Mouse (Mus musculus) spleen, adult 18-20 months (tissue): ENCODE results near the gene Rasl11a.
A peak's percentile ranks its signal among the peaks of the same experiment; 100 is the strongest.
"Not testable (repeated sequence)": the region's sequence is repeated elsewhere in the genome, so short reads cannot be mapped to it uniquely, and the experiment has no call there.

Experiments used
- DNase-seq, 2 experiments: peaks; one replicate each; pipeline ENCODE4 v3.0.0; 2022; ENCODE audit warnings: mixed read lengths in 2 of 2

The Rasl11a gene

DNA sequence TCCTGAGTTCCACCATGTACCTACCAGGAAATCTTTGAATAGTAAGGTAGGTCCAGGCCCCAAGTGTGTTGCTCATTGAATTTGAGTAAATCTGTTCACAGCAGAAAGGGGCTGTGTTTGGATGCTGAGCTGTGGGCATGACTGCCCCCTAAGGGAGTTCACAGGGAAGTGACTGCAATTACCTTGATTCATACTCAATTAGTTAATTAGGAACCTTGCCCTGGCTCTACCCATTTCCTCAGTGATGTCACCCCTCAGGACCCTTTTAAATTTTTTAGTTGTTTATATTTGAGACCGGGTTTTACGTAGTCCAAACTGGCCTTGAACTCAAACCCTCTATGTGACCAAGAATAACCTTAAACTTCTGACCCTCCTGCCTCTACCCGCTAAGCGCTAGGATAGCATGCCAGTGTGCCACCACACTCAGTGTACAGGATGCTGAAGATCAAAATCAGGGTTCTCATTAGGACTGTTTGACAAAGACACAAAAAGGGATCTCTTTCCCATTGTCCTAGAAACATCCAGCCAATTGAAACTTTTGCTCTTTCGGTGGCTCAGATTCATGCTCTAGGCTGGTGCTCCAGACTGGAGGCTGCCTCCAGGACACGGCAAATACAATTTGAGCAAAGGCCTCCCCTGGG lies 450 bp upstream of the Rasl11a start:
- DNase-seq, result no peak

GRCm38 (mm10) chr5:146846489-146846888 lies 1.6 kb downstream of the Rasl11a start:
- DNase-seq, result no peak

GRCm38 (mm10) chr5:146848936-146849582 lies 4.2 kb downstream of the Rasl11a start:
- DNase-seq, result no peak

- DNase-seq, result no peak
Measured at GRCm38 (mm10) chr5:146856106-146856505, 11.2 kb downstream of the Rasl11a start.

DNA sequence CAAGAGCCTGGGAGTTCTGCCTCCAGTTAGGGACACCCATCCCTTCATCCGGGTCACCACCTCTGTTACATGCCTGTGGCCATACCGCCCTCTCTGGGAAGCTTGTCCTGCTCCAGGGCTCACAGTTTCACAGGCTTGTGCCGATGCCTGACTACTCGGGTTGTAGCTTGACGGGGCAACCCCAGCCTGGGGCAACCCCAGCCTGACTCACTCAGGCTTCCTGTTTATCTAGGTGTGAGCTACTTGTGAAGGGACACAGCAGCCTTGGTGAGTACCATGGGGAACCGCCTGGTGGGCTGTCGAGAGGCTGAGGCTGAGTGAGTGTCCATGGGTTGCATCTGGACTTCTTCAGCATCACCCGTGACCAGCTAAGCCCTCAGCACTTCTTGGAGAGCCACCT lies 12.7 kb downstream of the Rasl11a start:
- DNase-seq, result no peak

GRCm38 (mm10) chr5:146858772-146859171 lies 13.9 kb downstream of the Rasl11a start:
- no peak for DNase-seq

DNA sequence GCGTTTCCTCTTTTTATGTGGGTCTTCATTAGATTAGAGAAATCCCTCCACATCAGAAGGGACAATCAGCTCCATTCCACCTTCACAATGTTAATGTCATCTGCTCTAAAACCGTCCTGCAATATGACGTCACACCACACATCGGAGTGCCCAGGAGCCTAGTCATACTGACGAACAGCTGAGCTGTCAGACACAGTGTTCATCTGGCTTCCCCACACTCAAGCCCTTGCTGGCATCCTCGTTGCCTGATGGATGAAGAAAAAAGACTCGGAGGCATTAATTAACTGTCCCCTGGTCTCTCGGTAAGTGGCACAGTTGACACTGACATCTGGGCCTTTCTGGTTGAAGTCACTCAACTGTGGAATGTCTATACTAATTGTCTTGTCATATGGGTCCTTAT lies 14.4 kb downstream of the Rasl11a start:
- no peak for DNase-seq

DNA sequence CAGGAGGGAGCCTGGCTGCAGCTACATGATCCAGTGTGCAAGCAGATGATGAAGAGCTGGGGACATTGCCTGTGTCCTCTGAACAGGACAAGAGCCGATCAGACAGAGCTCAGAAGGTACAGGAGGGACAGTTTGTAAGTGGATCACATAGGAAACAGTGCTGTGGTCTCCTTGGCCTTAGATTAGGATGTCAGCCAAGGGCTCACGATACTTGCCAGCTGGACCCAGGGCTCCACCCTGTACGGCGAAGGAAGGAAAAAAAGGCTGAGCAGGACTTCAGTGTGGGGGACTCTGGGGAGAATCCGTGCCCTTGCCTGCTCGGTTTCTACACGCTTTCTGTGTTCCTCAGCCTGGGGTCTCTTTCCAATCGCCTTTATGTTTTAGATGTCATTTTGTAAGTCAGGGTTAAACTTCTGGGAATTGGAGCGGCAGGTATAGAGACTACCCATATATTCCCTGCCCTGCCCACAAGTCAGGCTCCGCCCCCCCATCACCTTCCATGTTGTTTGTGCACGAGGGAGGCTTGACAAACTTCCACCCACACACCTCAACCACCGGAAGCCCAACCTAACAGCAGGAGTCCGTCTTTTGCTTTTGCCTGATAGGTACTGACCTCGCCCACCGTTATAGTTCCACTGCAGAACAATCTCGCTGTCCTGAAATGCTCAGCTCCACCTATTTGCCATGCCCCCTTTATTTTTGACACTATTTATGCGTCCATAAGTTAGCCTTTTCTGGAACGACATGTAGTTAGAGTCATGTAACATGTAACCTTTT lies 15.5 kb downstream of the Rasl11a start:
- no peak for DNase-seq

DNA sequence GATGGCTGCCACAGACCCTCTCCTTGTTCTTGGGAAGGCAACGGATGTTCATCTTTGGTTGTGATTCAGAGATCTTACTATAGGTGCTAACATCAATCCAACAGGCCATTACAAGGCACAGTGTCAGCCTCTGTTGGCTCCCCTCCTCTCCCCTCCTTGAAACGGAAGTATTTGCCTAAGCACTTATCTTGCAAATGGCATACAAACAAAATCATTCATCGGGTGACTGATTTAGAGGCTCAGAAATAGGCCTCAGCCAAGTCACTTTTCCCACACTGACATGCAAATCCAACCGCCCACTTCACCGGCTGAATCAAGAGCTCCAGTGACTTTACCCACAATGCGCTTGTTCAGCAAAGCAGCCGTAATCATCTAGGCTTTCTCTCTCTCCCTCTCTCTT lies 16.7 kb downstream of the Rasl11a start:
- DNase-seq, result peak in 1 of 2 experiments; percentile 15

- DNase-seq, result no peak
Measured at GRCm38 (mm10) chr5:146865511-146865910, 20.6 kb downstream of the Rasl11a start.

GRCm38 (mm10) chr5:146866277-146866676 lies 21.4 kb downstream of the Rasl11a start:
- DNase-seq, result no peak

DNA sequence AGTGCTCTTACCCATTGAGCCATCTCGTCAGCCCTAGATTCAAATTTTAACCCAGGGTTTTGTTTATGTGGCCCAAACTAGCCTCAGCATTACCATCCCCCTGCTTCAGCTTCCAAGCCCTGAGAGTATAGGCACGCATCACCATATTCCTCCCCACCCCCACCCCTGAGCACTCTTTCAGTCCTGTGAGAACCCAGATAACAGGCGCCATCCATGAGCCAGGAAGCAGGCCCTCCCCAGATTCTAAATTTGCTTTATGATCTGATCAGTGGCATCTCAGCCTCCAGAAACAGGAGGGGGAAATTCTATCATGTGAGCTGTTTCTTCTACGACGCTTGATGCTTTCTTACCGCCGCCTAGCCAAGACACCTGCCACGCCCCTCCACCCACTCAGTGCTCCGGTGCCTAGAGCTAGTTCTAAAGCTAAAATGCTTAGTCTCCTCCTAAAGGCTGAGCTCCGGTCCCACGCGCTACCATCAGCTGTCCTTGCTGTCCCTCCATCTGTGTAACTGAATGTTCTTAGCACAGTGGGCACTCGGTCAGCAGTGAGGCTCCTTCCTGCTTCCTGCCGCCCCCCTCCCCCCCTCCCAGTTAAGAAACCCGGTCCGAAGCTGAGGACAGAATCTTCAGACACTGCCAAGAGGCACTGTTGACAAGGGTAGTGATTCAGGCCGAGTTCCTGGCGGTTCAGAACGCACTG lies 22.5 kb downstream of the Rasl11a start:
- peak; percentile 30 to 52 for DNase-seq

DNA sequence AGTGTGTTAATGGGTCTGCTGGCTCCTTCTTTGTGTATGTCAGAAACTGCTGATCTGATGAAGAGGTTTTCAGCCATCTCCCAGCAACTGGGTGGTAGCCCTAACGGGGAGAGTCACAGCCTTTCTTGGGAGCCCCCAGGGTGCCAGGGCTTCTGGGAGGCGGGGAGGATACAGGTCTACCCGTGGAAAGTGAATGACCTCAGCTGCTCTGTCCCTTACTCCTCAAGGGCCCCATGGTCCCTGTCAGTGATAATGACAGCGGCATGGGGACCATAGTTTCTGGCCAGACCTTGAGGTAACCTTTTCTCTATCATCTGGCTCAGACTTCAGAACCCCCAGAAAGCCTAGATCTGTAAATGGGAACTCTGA lies 23.1 kb downstream of the Rasl11a start:
- DNase-seq, result no peak

DNA sequence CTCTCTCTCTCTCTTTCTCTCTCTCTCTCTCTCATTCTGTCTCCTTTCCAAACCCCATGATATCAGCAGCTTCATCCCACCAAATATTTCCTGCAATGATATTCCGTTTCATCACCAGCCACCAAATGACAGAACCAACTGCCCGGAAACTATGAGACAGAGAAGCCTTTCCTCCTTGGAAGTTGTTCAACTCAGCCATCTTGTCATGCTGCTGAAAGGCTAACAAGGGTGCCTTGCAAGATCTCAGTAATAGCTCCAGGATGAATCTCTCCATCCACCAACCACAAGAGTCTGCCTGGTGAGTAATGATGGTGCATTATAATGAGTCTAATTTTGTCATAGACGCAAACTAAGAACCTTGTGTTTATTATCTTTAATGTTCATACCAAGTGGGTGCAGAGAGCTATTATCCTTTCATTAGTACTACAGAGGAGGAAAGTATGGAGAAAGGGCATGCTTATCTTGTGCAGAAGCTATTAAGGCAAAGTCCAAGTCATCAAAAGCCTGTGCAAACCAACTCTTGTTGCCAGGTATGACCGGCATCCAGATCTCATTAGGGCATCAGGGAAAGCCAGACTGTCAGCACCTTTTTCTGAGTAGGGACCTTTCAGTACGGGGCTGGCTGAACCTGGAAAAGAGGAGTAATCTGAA lies 28.2 kb downstream of the Rasl11a start:
- no peak for DNase-seq

GRCm38 (mm10) chr5:146876024-146876423 lies 31.2 kb downstream of the Rasl11a start:
- no peak for DNase-seq

DNA sequence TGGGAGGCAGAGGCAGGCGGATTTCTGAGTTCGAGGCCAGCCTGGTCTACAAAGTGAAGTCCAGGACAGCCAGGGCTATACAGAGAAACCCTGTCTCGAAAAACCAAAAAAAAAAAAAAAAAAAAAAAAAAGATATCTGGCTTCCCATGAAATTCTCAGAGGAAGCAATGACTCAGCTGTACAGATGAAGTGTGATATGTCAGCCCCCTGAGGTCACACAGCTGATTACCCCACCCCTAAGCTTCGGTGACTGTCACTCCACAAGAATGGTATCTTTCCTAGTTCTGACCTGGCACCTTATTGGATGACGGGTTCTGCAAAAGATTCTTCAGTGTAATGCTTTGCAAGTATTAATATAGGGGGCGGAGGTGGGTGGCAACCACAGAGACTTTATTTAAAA lies 33.0 kb downstream of the Rasl11a start:
- DNase-seq, result not testable (repeated sequence)

DNA sequence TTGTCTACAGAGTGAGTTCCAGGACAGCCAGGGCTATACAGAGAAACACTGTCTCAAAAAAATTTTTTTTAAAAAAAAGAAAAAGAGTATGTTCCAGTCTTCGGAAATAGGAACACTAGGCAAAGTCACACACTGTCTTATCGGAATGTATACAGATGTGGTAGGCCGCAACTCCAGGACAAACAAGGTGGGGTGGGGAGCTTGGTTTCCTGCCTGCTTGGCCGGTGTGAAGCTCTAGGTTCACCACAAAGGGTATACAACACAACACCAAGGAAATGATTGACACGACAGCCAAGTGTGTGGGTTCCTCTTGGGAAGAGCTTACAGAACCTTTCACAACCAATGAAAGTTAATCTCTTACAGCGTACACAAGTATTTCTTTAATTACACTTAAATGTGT lies 37.4 kb downstream of the Rasl11a start:
- no peak for DNase-seq

DNA sequence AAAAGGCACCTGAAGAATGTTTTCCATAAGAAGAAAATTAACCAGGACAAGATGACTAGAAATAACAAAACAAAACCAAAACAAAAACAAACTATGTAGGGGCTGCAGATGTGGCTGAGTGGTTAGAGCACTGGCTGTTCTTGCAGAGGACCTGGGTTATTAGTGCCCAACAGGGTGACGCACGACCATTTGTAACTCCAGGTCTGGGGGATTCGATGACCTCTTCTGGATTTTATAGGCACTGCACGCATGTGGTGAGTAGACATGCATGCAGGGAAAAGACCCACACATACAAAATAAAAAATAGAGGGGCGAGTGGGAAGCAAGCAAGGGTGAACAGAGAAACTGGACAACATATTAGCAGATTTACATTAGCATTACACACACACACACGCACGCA lies 38.2 kb downstream of the Rasl11a start:
- DNase-seq, result no peak

DNA sequence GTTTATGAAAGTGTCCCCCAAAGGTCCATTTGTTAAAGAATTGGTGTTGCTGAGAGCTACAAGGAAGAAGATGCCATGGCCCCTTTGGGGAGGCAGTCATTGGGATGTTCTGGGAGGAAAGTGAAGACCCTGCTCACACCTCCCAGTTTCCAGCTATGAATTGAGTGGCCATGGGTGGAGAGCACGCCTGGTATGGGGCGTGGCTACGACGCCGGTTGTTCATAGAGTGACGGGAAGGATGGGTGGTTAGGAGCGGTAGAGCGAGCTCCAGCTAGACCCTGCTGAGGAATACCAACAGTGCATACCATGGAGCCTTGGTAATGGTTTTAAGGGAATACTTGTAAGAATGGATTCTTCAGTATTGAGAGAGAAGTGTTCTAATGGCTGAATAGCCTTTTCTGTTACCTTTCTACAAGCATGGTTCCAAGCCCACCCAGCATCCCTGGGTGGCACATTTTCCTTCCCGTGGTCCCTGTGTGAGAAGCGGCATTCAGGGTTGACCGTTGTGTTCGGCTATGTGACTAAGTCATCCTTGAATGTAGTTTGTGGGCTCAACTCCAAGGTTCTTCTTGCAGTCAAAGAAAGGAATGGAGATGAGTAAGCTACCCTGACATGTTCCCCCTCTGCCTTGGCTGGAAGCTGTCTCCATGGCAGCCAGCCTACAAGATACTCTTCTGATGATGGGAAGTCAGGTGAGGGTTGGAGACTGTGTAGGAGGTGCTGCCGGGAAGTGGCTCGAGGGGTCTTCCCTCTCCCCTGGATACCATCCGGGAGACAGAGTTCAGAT lies 38.8 kb downstream of the Rasl11a start:
- no peak for DNase-seq

DNA sequence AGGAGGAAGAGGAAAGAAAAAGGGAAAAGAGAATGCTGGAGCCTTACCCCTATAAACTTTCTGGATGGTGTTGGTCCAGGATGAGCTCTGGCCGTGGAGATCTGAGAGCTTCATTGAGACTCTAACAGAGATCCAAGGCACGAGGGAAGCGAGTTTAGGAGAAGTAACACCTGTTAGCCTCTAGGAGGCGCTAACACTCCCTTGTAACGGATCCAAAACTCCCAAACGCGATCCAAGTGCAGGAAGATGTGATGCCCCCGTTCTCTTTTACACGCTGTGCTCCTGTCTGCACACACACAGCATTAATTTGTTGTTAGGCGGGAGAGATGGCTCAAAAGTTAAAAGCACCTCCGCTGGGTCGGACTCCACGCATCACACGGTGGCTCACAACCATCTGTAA lies 46.3 kb downstream of the Rasl11a start:
- DNase-seq, result no peak

- DNase-seq, result no peak
Measured at GRCm38 (mm10) chr5:146892904-146893303, 48.0 kb downstream of the Rasl11a start.
